Mouse (Mus musculus) MEL (cell line): Measurements from ENCODE around the gene Ppp2r5e. TPM values are rescaled to one million over a fixed set of nuclear protein-coding genes. Genes with fewer than 3 reads are reported as not detected.

Experiments used
- DNase-seq: peaks from one replicate; pipeline ENCODE4 v3.0.0; 2011; ENCODE audit warnings: low read depth, low spot score
- H3K27ac ChIP-seq: 2 replicates; pipeline ENCODE4 v1.5.1; 2012; ENCODE audit warnings: low read depth, mild to moderate bottlenecking, control low read depth, low read length, moderate library complexity; ENCODE audit not compliant: control insufficient read depth
- H3K27me3 ChIP-seq, 2 experiments: fragments of 150-350 bp in 1 of 2; sonication (generic) in 1 of 2; 2 replicates each; pipeline ENCODE4 v1.6.1; 2012; ENCODE audit warnings: low read length in 2 of 2, mild to moderate bottlenecking in 2 of 2, improper control_type of control experiment in 1 of 2, moderate library complexity in 1 of 2; ENCODE audit not compliant: insufficient read depth in 2 of 2, control insufficient read depth in 1 of 2
- H3K36me3 ChIP-seq, 2 experiments: 2 replicates each; pipeline ENCODE4 v1.6.1; 2012 to 2014; ENCODE audit warnings: low read length in 2 of 2, improper control_type of control experiment in 1 of 2, inconsistent platforms in 1 of 2, mild to moderate bottlenecking in 1 of 2; ENCODE audit not compliant: insufficient read depth in 2 of 2, control insufficient read depth in 1 of 2
- H3K4me1 ChIP-seq, 2 experiments: fragments of 150-350 bp in 1 of 2; sonication (generic) in 1 of 2; 2 replicates each; pipeline ENCODE4 v1.6.1; 2012; ENCODE audit warnings: low read length in 2 of 2, improper control_type of control experiment in 1 of 2, mild to moderate bottlenecking in 1 of 2; ENCODE audit not compliant: insufficient read depth in 2 of 2, control insufficient read depth in 1 of 2
- H3K4me3 ChIP-seq, 2 experiments: fragments of 150-350 bp in 1 of 2; sonication (generic) in 1 of 2; 2 replicates each; pipeline ENCODE4 v1.5.1; 2012; ENCODE audit warnings: low read depth in 2 of 2, low read length in 2 of 2, mild to moderate bottlenecking in 2 of 2, moderate library complexity in 2 of 2, control low read depth in 1 of 2, improper control_type of control experiment in 1 of 2; ENCODE audit not compliant: control insufficient read depth in 1 of 2, insufficient read depth in 1 of 2
- H3K79me2 ChIP-seq: 2 replicates; pipeline ENCODE4 v1.6.1; 2012; ENCODE audit warnings: mild to moderate bottlenecking, low read length, moderate library complexity; ENCODE audit not compliant: control insufficient read depth, poor library complexity, insufficient read depth
- H3K9ac ChIP-seq: 2 replicates; pipeline ENCODE4 v1.6.1; 2012; ENCODE audit warnings: low read depth, mild to moderate bottlenecking, control low read depth, low read length, moderate library complexity; ENCODE audit not compliant: control insufficient read depth, poor library complexity, severe bottlenecking
- H3K9me3 ChIP-seq: fragments of 150-350 bp; sonication (generic); replicated peaks from 2 replicates; pipeline ENCODE4 v1.6.1; 2012; ENCODE audit warnings: mild to moderate bottlenecking, low read length, improper control_type of control experiment, moderate library complexity; ENCODE audit not compliant: insufficient read depth
- CHD1 ChIP-seq: IDR thresholded peaks from 2 replicates; pipeline ENCODE4 v1.6.1; 2012; ENCODE audit warnings: low read depth, mild to moderate bottlenecking, inconsistent platforms, low read length, improper control_type of control experiment
- CTCF ChIP-seq, 3 experiments: IDR thresholded peaks in 2 of 3; conservative IDR thresholded peaks in 1 of 3; 2 replicates each; pipeline ENCODE4 v1.5.1; 2011 to 2012; ENCODE audit warnings: low read length in 3 of 3, low read depth in 2 of 3, mild to moderate bottlenecking in 2 of 3, improper control_type of control experiment in 1 of 3, inconsistent platforms in 1 of 3, mixed read lengths in 1 of 3, moderate library complexity in 1 of 3; ENCODE audit not compliant: control insufficient read depth in 1 of 3, insufficient read depth in 1 of 3, poor library complexity in 1 of 3, severe bottlenecking in 1 of 3
- E2F4 ChIP-seq: IDR thresholded peaks from 2 replicates; pipeline ENCODE4 v1.6.1; 2011; ENCODE audit warnings: low read depth, low read length, improper control_type of control experiment, borderline replicate concordance
- ELF1 ChIP-seq: IDR thresholded peaks from 2 replicates; pipeline ENCODE4 v1.6.1; 2014; ENCODE audit warnings: low read depth, mild to moderate bottlenecking, inconsistent platforms, low read length, improper control_type of control experiment, moderate library complexity
- EP300 ChIP-seq, 2 experiments: IDR thresholded peaks; 2 replicates each; pipeline ENCODE4 v1.6.1; 2011; ENCODE audit warnings: improper control_type of control experiment in 2 of 2, low read length in 2 of 2, low read depth in 1 of 2, mild to moderate bottlenecking in 1 of 2
- ETS1 ChIP-seq: IDR thresholded peaks from 2 replicates; pipeline ENCODE4 v1.6.1; 2012; ENCODE audit warnings: low read depth, mild to moderate bottlenecking, inconsistent platforms, low read length, improper control_type of control experiment, moderate library complexity
- KAT2A ChIP-seq: conservative IDR thresholded peaks from 2 replicates; pipeline ENCODE4 v1.6.1; 2012; ENCODE audit warnings: low read depth, low read length, improper control_type of control experiment, inconsistent platforms
- MAX ChIP-seq: IDR thresholded peaks from 2 replicates; pipeline ENCODE4 v1.6.1; 2011; ENCODE audit warnings: low read length, improper control_type of control experiment
- MAZ ChIP-seq: IDR thresholded peaks from 2 replicates; pipeline ENCODE4 v1.6.1; 2012; ENCODE audit warnings: low read depth, mild to moderate bottlenecking, inconsistent platforms, low read length, improper control_type of control experiment
- MEF2A ChIP-seq: IDR thresholded peaks from 2 replicates; pipeline ENCODE4 v1.6.1; 2014; ENCODE audit warnings: low read depth, mild to moderate bottlenecking, inconsistent platforms, low read length, improper control_type of control experiment; ENCODE audit not compliant: poor library complexity, insufficient replicate concordance, severe bottlenecking; ENCODE audit errors: extremely low read depth
- MXI1 ChIP-seq: IDR thresholded peaks from 2 replicates; pipeline ENCODE4 v1.6.1; 2011; ENCODE audit warnings: mild to moderate bottlenecking, low read depth, low read length, improper control_type of control experiment
- NELFE ChIP-seq: IDR thresholded peaks from 2 replicates; pipeline ENCODE4 v1.6.1; 2011; ENCODE audit warnings: low read depth, low read length, improper control_type of control experiment
- POLR2AphosphoS2 ChIP-seq: IDR thresholded peaks from 2 replicates; pipeline ENCODE4 v1.6.1; 2011; ENCODE audit warnings: low read length, improper control_type of control experiment
- POLR2AphosphoS5 ChIP-seq: IDR thresholded peaks from 2 replicates; pipeline ENCODE4 v1.6.1; 2012; ENCODE audit warnings: low read depth, borderline replicate concordance, mild to moderate bottlenecking, inconsistent platforms, low read length, moderate library complexity, mixed read lengths
- RAD21 ChIP-seq: IDR thresholded peaks from 2 replicates; pipeline ENCODE4 v1.6.1; 2011; ENCODE audit warnings: mild to moderate bottlenecking, low read depth, low read length, improper control_type of control experiment
- TBP ChIP-seq: IDR thresholded peaks from 2 replicates; pipeline ENCODE4 v1.8.0; 2011; ENCODE audit warnings: low read depth, low read length, improper control_type of control experiment
- TCF12 ChIP-seq: IDR thresholded peaks from 2 replicates; pipeline ENCODE4 v1.6.1; 2014; ENCODE audit warnings: low read depth, mild to moderate bottlenecking, inconsistent platforms, low read length, improper control_type of control experiment, moderate library complexity
- UBTF ChIP-seq: IDR thresholded peaks from 2 replicates; pipeline ENCODE4 v1.6.1; 2012; ENCODE audit warnings: low read depth, mild to moderate bottlenecking, inconsistent platforms, low read length, improper control_type of control experiment, moderate library complexity, borderline replicate concordance; ENCODE audit not compliant: insufficient read depth
- ZKSCAN1 ChIP-seq: IDR thresholded peaks from 2 replicates; pipeline ENCODE4 v1.6.1; 2012; ENCODE audit warnings: low read depth, mild to moderate bottlenecking, inconsistent platforms, low read length, improper control_type of control experiment, moderate library complexity
- polyA plus RNA-seq, 2 experiments: library from polyadenylated mRNA; stranded (reverse) in 1 of 2; unstranded in 1 of 2; fragments of >175 nt in 1 of 2; fragments of >200 nt in 1 of 2; gene quantifications; 2 replicates each; pipeline versions ENCODE4 v1.2.1 to v1.2.4; 2012; ENCODE audit warnings: low replicate concordance in 2 of 2, low read depth in 1 of 2; ENCODE audit not compliant: insufficient read length in 2 of 2, insufficient read depth in 1 of 2, missing spikeins in 1 of 2
- total RNA-seq: library from RNA; depleted of rRNA; stranded (reverse); fragments of 300-350 nt; gene quantifications from 2 replicates; pipeline ENCODE4 v1.2.3, GENCODE M21; 2012

The Ppp2r5e gene
- total and polyA plus RNA-seq, 3 experiments = 9.0 to 200 (median 21.3) TPM

GRCm38 (mm10) chr12:75497698-75498097, 98.3 kb downstream of the Ppp2r5e start:
- TF ChIP-seq POLR2AphosphoS2 = no peak
- TF ChIP-seq NELFE = no peak
- no peak for TF ChIP-seq RAD21
- no peak for TF ChIP-seq CTCF (IDR thresholded peaks at IDR 0.05 in 2 of 3, conservative IDR thresholded peaks at IDR 0.05 in 1 of 3; ENCODE audit: control insufficient read depth in 1 of 3, insufficient read depth in 1 of 3, low read depth in 2 of 3, low read length in 3 of 3, poor library complexity in 1 of 3, severe bottlenecking in 1 of 3)
- TF ChIP-seq ZKSCAN1 = no peak
- no peak for TF ChIP-seq ETS1
- no peak for TF ChIP-seq MXI1
- TF ChIP-seq CHD1 = no peak
- no peak for TF ChIP-seq MAX
- no peak for TF ChIP-seq UBTF
- H3K9me3 ChIP-seq = no peaks in the 10 kb centered on the region

GRCm38 (mm10) chr12:75495636-75496035, 100.4 kb downstream of the Ppp2r5e start:
- no peak overlapping the region for H3K9ac ChIP-seq
- H3K4me3 ChIP-seq = no peak overlapping the region
- no peak for TF ChIP-seq MEF2A
- no peak for TF ChIP-seq TCF12
- no peak for TF ChIP-seq CTCF (IDR thresholded peaks at IDR 0.05 in 2 of 3, conservative IDR thresholded peaks at IDR 0.05 in 1 of 3; ENCODE audit: control insufficient read depth in 1 of 3, insufficient read depth in 1 of 3, low read depth in 2 of 3, low read length in 3 of 3, poor library complexity in 1 of 3, severe bottlenecking in 1 of 3)
- TF ChIP-seq RAD21 = no peak
- no peak for TF ChIP-seq UBTF
- no peak for TF ChIP-seq CHD1
- TF ChIP-seq E2F4 = no peak
- H3K4me1 ChIP-seq = peaks cover 4% of the 10 kb centered on the region in 2 experiments
- no peak overlapping the region for H3K27ac ChIP-seq
- peaks cover 0 to 4% of the 10 kb centered on the region in 2 experiments; a peak in 2 of 4 replicates for H3K36me3 ChIP-seq
- no peaks in the 10 kb centered on the region for H3K79me2 ChIP-seq
- no peaks in the 10 kb centered on the region for H3K27me3 ChIP-seq
- H3K9me3 ChIP-seq = no peaks in the 10 kb centered on the region
- no peak for DNase-seq

More at GRCm38 (mm10) chr12:75497698-75498097, 98.3 kb downstream of the Ppp2r5e start:
- H3K79me2 ChIP-seq = no peaks in the 10 kb centered on the region; the same call in 1 of the 2 replicates
- DNase-seq = peak; percentile 27
- no peak overlapping the region for H3K27ac ChIP-seq
- H3K4me1 ChIP-seq = peaks cover 4% of the 10 kb centered on the region in 2 experiments
- no peak overlapping the region for H3K4me3 ChIP-seq
- no peaks in the 10 kb centered on the region for H3K27me3 ChIP-seq
- peaks cover 0 to 4% of the 10 kb centered on the region in 2 experiments; a peak in 2 of 4 replicates for H3K36me3 ChIP-seq
- H3K9ac ChIP-seq = no peak overlapping the region

GRCm38 (mm10) chr12:75494643-75495042, 101.4 kb downstream of the Ppp2r5e start:
- Histone ChIP-seq H3K4me3 (no peak overlapping the region), H3K27ac (no peak overlapping the region), H3K9me3 (no peaks in the 10 kb centered on the region), H3K27me3 (no peaks in the 10 kb centered on the region), H3K9ac (no peak overlapping the region), H3K36me3 (peaks cover 2 to 4% of the 10 kb centered on the region in 2 experiments; a peak in 2 of 4 replicates), H3K79me2 (no peaks in the 10 kb centered on the region), H3K4me1 (peaks cover 4% of the 10 kb centered on the region in 2 experiments)
- DNase-seq = no peak
- TF ChIP-seq TBP (peak; percentile 59; the same call in 1 of the 2 replicates), KAT2A (no peak), MAZ (no peak), POLR2AphosphoS5 (no peak), EP300 (IDR thresholded peaks at IDR 0.05; ENCODE audit: low read depth in 1 of 2, low read length in 2 of 2) (no peak), ELF1 (no peak)
